Mouse (Mus musculus) layer of hippocampus, adult 6 months (tissue): ENCODE measurements around the gene Olfr785. TPM values are rescaled to one million over a fixed set of nuclear protein-coding genes. Genes with fewer than 3 reads are reported as not detected.

Experiments used
- long read RNA-seq, 2 experiments: library from polyadenylated mRNA; unstranded; transcript quantifications; one replicate each; pipeline ENCODE4 v2.0.0; 2019 to 2020
- polyA plus RNA-seq: library from polyadenylated mRNA; unstranded; fragments of <200 nt; fragmentation: Nextera tagmentation; gene quantifications from 2 replicates; pipeline ENCODE4 v1.2.3, GENCODE M21; 2021

Gene Olfr785
- not detected in 2 replicates for polyA plus RNA-seq
- long read RNA-seq, experiment 1, result 0 reads
- long read RNA-seq, experiment 2, result 0 reads

GRCm38 (mm10) chr10:129405126-129405525 lies at the start of gene Olfr785:
Olfr785 (plus strand) TSS chr10:129405426.

GRCm38 (mm10) chr10:129383783-129384182 lies 21.4 kb upstream of the Olfr785 start, which contains the start of gene Olfr784:
Olfr784 (plus strand) TSS chr10:129384083.

GRCm38 (mm10) chr10:129427006-129427405 lies 21.8 kb downstream of the Olfr785 start, which contains the start of gene Olfr786:
Olfr786 (plus strand) TSS chr10:129427306.

Other genes with a start within 250 kb of the Olfr785 start
- gene Olfr771, start 240.7 kb upstream of the Olfr785 start, polyA plus RNA-seq, result not detected in 2 replicates
- gene Olfr772, start 227.5 kb upstream of the Olfr785 start, polyA plus RNA-seq, result not detected in 2 replicates
- gene Olfr773, start 218.0 kb upstream of the Olfr785 start, polyA plus RNA-seq, result not detected in 2 replicates
- gene Olfr774, start 169.2 kb upstream of the Olfr785 start, polyA plus RNA-seq, result not detected in 2 replicates
- gene Olfr775, start 157.0 kb upstream of the Olfr785 start, polyA plus RNA-seq, result not detected in 2 replicates
- not detected in 2 replicates for gene Olfr776, start 146.3 kb upstream of the Olfr785 start, polyA plus RNA-seq
- not detected in 2 replicates for gene Olfr777, start 133.9 kb upstream of the Olfr785 start, polyA plus RNA-seq
- gene Olfr780, start 87.3 kb upstream of the Olfr785 start, polyA plus RNA-seq, result not detected in 2 replicates
- not detected in 2 replicates for gene Olfr781, start 76.6 kb upstream of the Olfr785 start, polyA plus RNA-seq
- not detected in 2 replicates for gene Olfr782, start 56.6 kb upstream of the Olfr785 start, polyA plus RNA-seq
- gene Olfr784, start 21.3 kb upstream of the Olfr785 start, polyA plus RNA-seq, result not detected in 2 replicates
- not detected in 2 replicates for gene Olfr786, start 21.9 kb downstream of the Olfr785 start, polyA plus RNA-seq
- not detected in 2 replicates for gene Olfr787, start 56.4 kb downstream of the Olfr785 start, polyA plus RNA-seq
- not detected in 2 replicates for gene Olfr788, start 65.6 kb downstream of the Olfr785 start, polyA plus RNA-seq
- not detected in 2 replicates for gene Olfr789, start 79.3 kb downstream of the Olfr785 start, polyA plus RNA-seq
- gene Olfr790, start 93.1 kb downstream of the Olfr785 start, polyA plus RNA-seq, result not detected in 2 replicates
- not detected in 2 replicates for gene Olfr791, start 116.4 kb downstream of the Olfr785 start, polyA plus RNA-seq
- gene Olfr792, start 133.7 kb downstream of the Olfr785 start, polyA plus RNA-seq, result not detected in 2 replicates
- gene Olfr794, start 162.2 kb downstream of the Olfr785 start, polyA plus RNA-seq, result not detected in 2 replicates
- gene Olfr796, start 207.1 kb downstream of the Olfr785 start, polyA plus RNA-seq, result not detected in 2 replicates
- gene Olfr798, start 222.5 kb downstream of the Olfr785 start, polyA plus RNA-seq, result not detected in 2 replicates
- not detected in 2 replicates for gene Olfr799, start 232.1 kb downstream of the Olfr785 start, polyA plus RNA-seq